Mouse (Mus musculus) hindbrain, postnatal 0 days (tissue): ENCODE measurements at regions not wholly inside any gene's neighbourhood (a gene's known extent, or its start where the extent isn't known, plus 50 kb on each side); places are given as distances from the start of the nearest gene placed in this dataset.

Experiments
- ATAC-seq: fragments of 200-750 bp; cut with Nextera tagmentation; 2 replicates; pipeline ENCODE4 v1.8.0; 2017; ENCODE audit warnings: mild to moderate bottlenecking, moderate TSS enrichment, moderate library complexity
- DNase-seq: peaks from one replicate; pipeline ENCODE4 v3.0.0-alpha.2; 2015; ENCODE audit warnings: low spot score
- H3K27ac ChIP-seq: fragments of 300-500 bp; sonication (generic); 2 replicates; pipeline ENCODE4 v1.5.1; 2014; ENCODE audit warnings: mild to moderate bottlenecking
- H3K27me3 ChIP-seq: fragments of 300-500 bp; sonication (generic); 2 replicates; pipeline ENCODE4 v1.6.1; 2014; ENCODE audit warnings: low read length, mixed read lengths; ENCODE audit not compliant: insufficient read depth
- H3K36me3 ChIP-seq: fragments of 300-500 bp; sonication (generic); 2 replicates; pipeline ENCODE4 v1.6.1; 2014; ENCODE audit warnings: low read length, mixed read lengths; ENCODE audit not compliant: insufficient read depth
- H3K4me1 ChIP-seq: fragments of 300-500 bp; sonication (generic); 2 replicates; pipeline ENCODE4 v1.6.1; 2014; ENCODE audit warnings: antibody characterized with exemption, low read length, mixed read lengths; ENCODE audit not compliant: insufficient read depth
- H3K4me2 ChIP-seq: fragments of 300-500 bp; sonication (generic); 2 replicates; pipeline ENCODE4 v1.6.1; 2014; ENCODE audit warnings: low read depth, mild to moderate bottlenecking, low read length, moderate library complexity, mixed read lengths
- H3K4me3 ChIP-seq: fragments of 300-500 bp; sonication (generic); 2 replicates; pipeline ENCODE4 v1.5.1; 2014; ENCODE audit warnings: low read length
- H3K9ac ChIP-seq: fragments of 300-500 bp; sonication (generic); replicated peaks from 2 replicates; pipeline ENCODE4 v1.6.1; 2014; ENCODE audit warnings: mild to moderate bottlenecking, low read length, moderate library complexity, mixed read lengths
- H3K9me3 ChIP-seq: fragments of 300-500 bp; sonication (generic); 2 replicates; pipeline ENCODE4 v1.6.1; 2016; ENCODE audit warnings: low read length, mixed read lengths
- CTCF ChIP-seq: IDR thresholded peaks from 2 replicates; pipeline ENCODE4 v1.5.1; 2016; ENCODE audit warnings: antibody characterized with exemption, control low read depth, low read depth
- WGBS: fragments of 180-500 bp; shearing (Covaris S2); extraction: QIAGEN DNeasy Blood & Tissue Kit; methylation state at CpG from one replicate; pipeline ENCODE4 v1.1.7; 2014; 5-methylcytosine and 5-hydroxymethylcytosine counted together
- microRNA-seq, 2 experiments: library from miRNA; unstranded; fragments of <30 nt; microRNA quantifications; one replicate each; pipeline ENCODE4; 2016

DNA sequence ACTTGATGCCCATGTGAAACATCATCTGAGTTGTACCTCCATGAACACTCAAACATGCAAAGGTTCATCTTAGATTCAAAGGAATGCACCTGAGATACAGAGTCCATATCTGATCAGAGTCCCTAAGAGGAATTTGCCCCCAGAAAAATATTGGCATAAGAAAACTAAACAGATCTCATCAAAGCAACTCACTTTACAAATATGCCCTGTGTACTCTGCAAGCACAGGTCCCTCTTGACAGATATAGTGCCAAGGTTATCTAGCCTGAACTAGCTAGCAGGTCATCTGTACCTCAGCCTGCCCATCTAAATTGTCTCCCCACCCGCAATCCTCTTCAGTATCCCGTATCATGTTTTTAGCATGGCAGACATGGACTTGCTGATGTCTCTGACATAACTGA is 64.0 kb upstream of the Gm9747 start:
- no peak for ATAC-seq
- WGBS: 96% methylated on average over 2 of the region's 2 CpGs
- Histone ChIP-seq H3K9ac (no peak overlapping the region), H3K36me3 (no peaks in the 10 kb centered on the region), H3K4me3 (no peak overlapping the region), H3K27me3 (no peaks in the 10 kb centered on the region), H3K4me2 (no peak overlapping the region), H3K4me1 (no peaks in the 10 kb centered on the region), H3K27ac (no peak overlapping the region), H3K9me3 (no peaks in the 10 kb centered on the region)
- no peak for DNase-seq
- TF ChIP-seq CTCF: no peak

DNA sequence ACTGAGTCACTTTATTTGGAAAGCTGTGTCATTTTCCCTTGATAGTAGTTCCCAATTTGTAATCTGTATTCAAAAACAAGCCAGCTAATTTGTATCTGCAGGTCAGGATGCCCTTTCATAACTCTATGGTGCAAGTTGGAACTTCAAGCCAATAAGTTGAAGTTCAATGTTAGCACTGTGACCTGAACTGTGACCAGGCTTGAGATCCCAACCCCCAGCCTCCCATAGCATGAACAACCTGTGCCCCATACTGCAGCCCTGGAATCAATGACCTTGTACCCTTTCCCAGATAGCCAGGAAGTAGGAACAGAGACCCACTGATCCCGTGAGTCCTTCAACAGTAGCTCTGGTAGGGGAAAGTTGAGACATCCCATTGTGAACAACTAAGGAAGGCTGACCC is 52.5 kb upstream of the Gm9747 start:
- no peak for DNase-seq
- Histone ChIP-seq H3K4me1 (no peaks in the 10 kb centered on the region), H3K4me2 (no peak overlapping the region), H3K9ac (no peak overlapping the region), H3K4me3 (no peak overlapping the region), H3K27ac (no peak overlapping the region), H3K27me3 (no peaks in the 10 kb centered on the region), H3K9me3 (no peaks in the 10 kb centered on the region), H3K36me3 (no peaks in the 10 kb centered on the region)
- TF ChIP-seq CTCF: no peak
- 87% methylated on average over 1 of the region's 1 CpGs for WGBS
- no peak for ATAC-seq

Small RNA genes lying in the stretch of these regions (microRNA-seq; reads per million reads assigned to microRNA genes)
- 0 reads per million in 2 experiments for gene Mir6344
